Mouse (Mus musculus): Measurements from ENCODE around the gene Cfc1. TPM values are rescaled to one million over a fixed set of nuclear protein-coding genes. Genes with fewer than 3 reads are reported as not detected.

The Cfc1 gene
- total and polyA plus RNA-seq, 3 experiments, result not detected

- Histone ChIP-seq H3K27me3 (ENCODE audit: control insufficient read depth in 1 of 2, insufficient read depth in 2 of 2, low read length in 2 of 2) (no peaks in the 10 kb centered on the region), H3K9ac (ENCODE audit: control insufficient read depth, low read depth, low read length, poor library complexity, severe bottlenecking) (no peak overlapping the region), H3K9me3 (replicated peaks; ENCODE audit: insufficient read depth, low read length) (no peaks in the 10 kb centered on the region), H3K4me1 (ENCODE audit: control insufficient read depth in 1 of 2, insufficient read depth in 2 of 2, low read length in 2 of 2) (no peaks in the 10 kb centered on the region), H3K4me3 (ENCODE audit: control insufficient read depth in 1 of 2, insufficient read depth in 1 of 2, low read depth in 2 of 2, low read length in 2 of 2) (no peak overlapping the region), H3K27ac (ENCODE audit: control insufficient read depth, low read depth, low read length) (no peak overlapping the region), H3K79me2 (ENCODE audit: control insufficient read depth, insufficient read depth, low read length, poor library complexity) (no peaks in the 10 kb centered on the region), H3K36me3 (ENCODE audit: control insufficient read depth in 1 of 2, insufficient read depth in 2 of 2, low read length in 2 of 2) (no peaks in the 10 kb centered on the region)
- DNase-seq (ENCODE audit: low read depth, low spot score), result no peak
- TF ChIP-seq NRF1 (IDR thresholded peaks at IDR 0.05; ENCODE audit: insufficient read depth, low read depth, low read length, poor library complexity, severe bottlenecking) (no peak), SMC3 (IDR thresholded peaks at IDR 0.05; ENCODE audit: low read depth, low read length) (no peak)
Measured at GRCm38 (mm10) chr1:34579782-34580356, 44.4 kb downstream of the Cfc1 start.

GRCm38 (mm10) chr1:34582218-34582617, 46.8 kb downstream of the Cfc1 start:
- Histone ChIP-seq H3K9ac (ENCODE audit: control insufficient read depth, low read depth, low read length, poor library complexity, severe bottlenecking) (no peak overlapping the region), H3K4me3 (ENCODE audit: control insufficient read depth in 1 of 2, insufficient read depth in 1 of 2, low read depth in 2 of 2, low read length in 2 of 2) (no peak overlapping the region), H3K9me3 (replicated peaks; ENCODE audit: insufficient read depth, low read length) (no peaks in the 10 kb centered on the region), H3K4me1 (ENCODE audit: control insufficient read depth in 1 of 2, insufficient read depth in 2 of 2, low read length in 2 of 2) (no peaks in the 10 kb centered on the region), H3K79me2 (ENCODE audit: control insufficient read depth, insufficient read depth, low read length, poor library complexity) (no peaks in the 10 kb centered on the region), H3K27me3 (ENCODE audit: control insufficient read depth in 1 of 2, insufficient read depth in 2 of 2, low read length in 2 of 2) (no peaks in the 10 kb centered on the region), H3K27ac (ENCODE audit: control insufficient read depth, low read depth, low read length) (no peak overlapping the region), H3K36me3 (ENCODE audit: control insufficient read depth in 1 of 2, insufficient read depth in 2 of 2, low read length in 2 of 2) (no peaks in the 10 kb centered on the region)
- no peak for DNase-seq (ENCODE audit: low read depth, low spot score)
- TF ChIP-seq MAX (IDR thresholded peaks at IDR 0.05; ENCODE audit: low read length) (no peak), EP300 (IDR thresholded peaks at IDR 0.05; ENCODE audit: low read depth in 1 of 2, low read length in 2 of 2) (no peak), NRF1 (IDR thresholded peaks at IDR 0.05; ENCODE audit: insufficient read depth, low read depth, low read length, poor library complexity, severe bottlenecking) (no peak), TBP (IDR thresholded peaks at IDR 0.05; ENCODE audit: low read depth, low read length) (no peak), ZC3H11A (IDR thresholded peaks at IDR 0.05; ENCODE audit: low read depth, low read length) (no peak), ZKSCAN1 (IDR thresholded peaks at IDR 0.05; ENCODE audit: low read depth, low read length) (no peak)

DNA sequence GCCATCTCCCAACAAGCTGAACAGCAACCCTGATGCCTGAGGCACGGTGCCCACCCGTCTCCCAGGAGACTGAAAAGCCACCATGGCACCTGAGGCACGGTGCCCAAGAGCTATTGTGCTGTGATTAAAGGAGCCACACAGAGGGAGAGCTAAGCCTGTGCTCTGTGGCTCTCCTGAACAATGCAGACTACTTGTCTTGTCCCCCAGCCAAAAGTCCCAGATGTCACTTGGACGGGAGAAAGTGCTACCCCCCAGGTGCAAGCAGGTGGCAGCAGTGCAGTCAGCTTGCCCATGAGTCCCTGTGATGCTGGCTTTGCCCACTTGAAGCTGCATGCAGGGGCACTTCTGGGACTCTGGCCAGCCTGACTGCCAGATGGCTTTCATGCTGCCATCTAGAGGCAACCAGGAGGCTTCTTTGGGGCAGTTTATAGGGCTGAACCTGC, 48.4 kb downstream of the Cfc1 start:
- H3K9me3 ChIP-seq (replicated peaks; ENCODE audit: insufficient read depth, low read length), result no peaks in the 10 kb centered on the region
- no peaks in the 10 kb centered on the region for H3K79me2 ChIP-seq (ENCODE audit: control insufficient read depth, insufficient read depth, low read length, poor library complexity)
- H3K4me3 ChIP-seq (ENCODE audit: control insufficient read depth in 1 of 2, insufficient read depth in 1 of 2, low read depth in 2 of 2, low read length in 2 of 2), result no peak overlapping the region
- H3K36me3 ChIP-seq (ENCODE audit: control insufficient read depth in 1 of 2, insufficient read depth in 2 of 2, low read length in 2 of 2), result no peaks in the 10 kb centered on the region
- H3K27ac ChIP-seq (ENCODE audit: control insufficient read depth, low read depth, low read length), result no peak overlapping the region
- TF ChIP-seq SMC3 (IDR thresholded peaks at IDR 0.05; ENCODE audit: low read depth, low read length) (no peak), RCOR1 (IDR thresholded peaks at IDR 0.05; ENCODE audit: low read depth, low read length) (no peak), JUND (IDR thresholded peaks at IDR 0.05; ENCODE audit: low read depth, low read length) (no peak), KAT2A (conservative IDR thresholded peaks at IDR 0.05; ENCODE audit: low read depth, low read length) (no peak), NRF1 (IDR thresholded peaks at IDR 0.05; ENCODE audit: insufficient read depth, low read depth, low read length, poor library complexity, severe bottlenecking) (no peak), POLR2A (IDR thresholded peaks at IDR 0.05; ENCODE audit: control insufficient read depth in 1 of 2, insufficient read depth in 1 of 2, low read depth in 1 of 2, low read length in 2 of 2, poor library complexity in 1 of 2) (no peak), USF2 (IDR thresholded peaks at IDR 0.05; ENCODE audit: borderline replicate concordance in 1 of 2, insufficient read depth in 1 of 2, low read depth in 1 of 2, low read length in 2 of 2) (no peak), BHLHE40 (IDR thresholded peaks at IDR 0.05; ENCODE audit: borderline replicate concordance, low read depth, low read length) (no peak), ETS1 (IDR thresholded peaks at IDR 0.05; ENCODE audit: low read depth, low read length) (no peak), MYC (IDR thresholded peaks at IDR 0.05; ENCODE audit: low read depth, low read length) (no peak), POLR2AphosphoS5 (IDR thresholded peaks at IDR 0.05; ENCODE audit: borderline replicate concordance, low read depth, low read length) (no peak)
- H3K9ac ChIP-seq (ENCODE audit: control insufficient read depth, low read depth, low read length, poor library complexity, severe bottlenecking), result no peak overlapping the region
- no peak for DNase-seq (ENCODE audit: low read depth, low spot score)
- no peaks in the 10 kb centered on the region for H3K4me1 ChIP-seq (ENCODE audit: control insufficient read depth in 1 of 2, insufficient read depth in 2 of 2, low read length in 2 of 2)
- H3K27me3 ChIP-seq (ENCODE audit: control insufficient read depth in 1 of 2, insufficient read depth in 2 of 2, low read length in 2 of 2), result no peaks in the 10 kb centered on the region
